Mouse (Mus musculus) macrophage (primary cell): ENCODE results near the gene Sgms1. TPM values are rescaled to one million over a fixed set of nuclear protein-coding genes. Genes with fewer than 3 reads are reported as not detected.

ENCODE experiments used
- H3K27ac ChIP-seq: fragments of 350-480 bp; formaldehyde crosslinking; 2 replicates; pipeline ENCODE4 v1.9.0; 2021
- H3K36me3 ChIP-seq: fragments of 350-480 bp; formaldehyde crosslinking; 2 replicates; pipeline ENCODE4 v1.9.0; 2021; ENCODE audit errors: inconsistent target
- H3K4me3 ChIP-seq: fragments of 350-480 bp; formaldehyde crosslinking; 2 replicates; pipeline ENCODE4 v1.9.0; 2021; ENCODE audit errors: inconsistent target
- H3K79me2 ChIP-seq: fragments of 350-480 bp; formaldehyde crosslinking; 2 replicates; pipeline ENCODE4 v1.9.0; 2021; ENCODE audit errors: inconsistent target
- WGBS: methylation state at CpG from one replicate; pipeline ENCODE4 v1.1.7; 2026; ENCODE audit warnings: inconsistent platforms; ENCODE audit not compliant: missing documents; 5-methylcytosine and 5-hydroxymethylcytosine counted together
- polyA plus RNA-seq: library from polyadenylated mRNA; stranded (reverse); fragments of 250-400 nt; gene quantifications from 3 replicates; pipeline ENCODE4 v1.2.4, GENCODE M21; 2018; ENCODE audit warnings: inconsistent platforms
- total RNA-seq, 78 experiments: library from RNA; depleted of rRNA; stranded (reverse); fragments of 250-400 nt; gene quantifications; 1 replicate in 9 of 78; 2 replicates in 24 of 78; 3 replicates in 43 of 78; 4 replicates in 2 of 78; pipeline ENCODE4 v1.2.4; 2018; ENCODE audit warnings: inconsistent platforms in 56 of 78

The Sgms1 gene
- 100 to 1,000 TPM in 19 of 26 experiments, 10 to 100 TPM in 7; 65.8 to 794 (median 177) TPM for total RNA-seq (2018; cell fraction: chromatin; rRNA removed)
- 100 to 1,000 TPM in 4 of 26 experiments, 10 to 100 TPM in 22; 12.3 to 158 (median 26.9) TPM for total RNA-seq (2018; cell fraction: cytosol; rRNA removed)
- 100 to 1,000 TPM in 18 of 26 experiments, 10 to 100 TPM in 8; 34.3 to 509 (median 145) TPM for total RNA-seq (2018; cell fraction: nucleus; rRNA removed)
- 20.0 to 20.8 TPM (median 20.7 TPM) in 3 replicates for polyA plus RNA-seq

DNA sequence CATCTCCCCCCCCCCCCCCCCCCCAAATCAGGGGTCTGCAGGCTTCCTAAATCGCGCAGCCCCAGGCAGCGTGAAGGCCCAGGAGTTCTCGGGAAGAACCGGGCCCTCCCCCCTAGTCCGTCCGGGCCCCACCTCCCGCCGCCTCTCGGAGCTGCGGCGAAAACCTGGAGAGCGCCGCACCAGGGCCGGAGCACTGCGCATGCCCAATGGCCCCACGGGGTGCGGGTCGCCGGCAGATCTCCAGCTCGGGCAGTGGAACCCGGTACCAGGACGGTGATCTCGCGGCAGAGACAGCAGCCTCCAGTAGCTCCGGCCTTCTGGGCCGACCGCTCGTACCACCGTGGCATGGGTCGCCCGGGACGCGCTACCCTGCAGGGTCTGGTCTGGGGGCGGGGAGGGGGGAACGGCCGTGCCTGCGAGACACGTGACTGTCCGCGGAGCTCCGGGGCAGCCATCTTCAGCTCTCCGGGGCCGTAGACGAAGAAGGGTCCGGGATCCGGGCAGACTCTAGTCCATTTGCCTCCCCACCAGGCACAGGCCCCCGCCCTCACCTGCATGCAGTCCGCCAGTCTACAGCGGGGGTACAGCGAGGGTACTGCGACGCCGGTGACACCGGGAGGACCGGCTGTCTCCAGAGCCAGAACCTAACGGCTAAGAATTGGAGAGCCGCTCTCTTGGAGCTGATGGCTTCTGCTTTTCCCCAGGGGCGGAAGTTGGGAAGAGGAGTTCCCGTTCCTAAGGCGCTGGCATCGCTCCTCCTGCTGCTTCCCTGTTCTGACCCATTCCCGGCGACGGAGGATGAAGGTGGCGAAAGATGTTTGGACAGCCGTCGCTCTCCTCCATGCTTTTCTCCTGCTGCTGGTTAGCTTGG lies at the start of gene Sgms1:
Gene Sgms1, minus strand, starts transcription at position 714 of the 871 bp plus-strand sequence.
- H3K27ac ChIP-seq, result peak within 1 kb of the TSS; percentile 81
- H3K36me3 ChIP-seq, result no peaks in the 10 kb centered on the region
- peaks cover 30% of the 10 kb centered on the region for H3K79me2 ChIP-seq
- peak within 1 kb of the TSS; percentile 54 for H3K4me3 ChIP-seq
- WGBS, result 3% methylated on average over 66 of the region's 68 CpGs

DNA sequence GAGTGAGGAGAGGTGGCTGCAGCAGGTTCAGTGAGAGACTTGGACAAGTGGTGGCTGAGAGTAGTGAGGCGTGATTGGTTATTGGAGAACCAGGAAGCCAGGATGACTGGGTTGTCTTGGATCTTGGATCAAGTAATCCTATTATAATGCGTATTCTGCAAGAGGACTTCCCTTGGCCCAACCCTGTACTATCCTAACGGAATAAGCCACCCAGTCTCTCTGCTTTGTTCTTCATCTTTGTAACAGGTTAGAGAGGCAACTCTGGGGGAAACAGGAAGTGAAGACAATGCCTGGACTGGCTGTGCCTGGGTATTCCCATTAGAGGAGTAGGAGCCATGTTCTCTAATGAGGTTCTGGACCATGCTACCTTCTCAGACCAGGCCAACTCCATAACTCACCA lies 36.3 kb upstream of the Sgms1 start:
- Histone ChIP-seq H3K79me2 (no peaks in the 10 kb centered on the region), H3K27ac (no peak overlapping the region), H3K36me3 (no peaks in the 10 kb centered on the region), H3K4me3 (no peak overlapping the region)
- WGBS, result 100% methylated on average over 3 of the region's 3 CpGs

DNA sequence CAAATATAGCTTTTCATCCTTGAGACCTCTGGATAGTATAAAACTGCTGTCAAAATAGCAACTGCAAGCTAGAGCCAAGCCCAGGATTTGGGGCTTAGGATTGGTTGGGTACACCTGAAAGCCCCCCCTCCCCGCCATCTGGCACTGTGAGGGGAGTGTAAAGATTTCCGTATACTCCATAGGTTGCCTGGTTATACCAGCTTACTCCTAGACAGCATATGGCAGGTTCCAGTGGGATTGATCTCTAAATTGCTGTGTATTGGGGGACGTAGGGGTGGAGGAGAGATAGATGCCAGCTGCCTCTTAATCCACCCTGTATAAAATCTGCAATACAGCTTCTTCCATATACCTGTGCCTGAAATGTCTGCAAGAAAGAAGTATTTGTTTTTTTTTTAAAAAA lies 35.2 kb upstream of the Sgms1 start:
- Histone ChIP-seq H3K36me3 (no peaks in the 10 kb centered on the region), H3K4me3 (no peak overlapping the region), H3K27ac (no peak overlapping the region), H3K79me2 (no peaks in the 10 kb centered on the region)
- 93% methylated on average over 3 of the region's 3 CpGs for WGBS

DNA sequence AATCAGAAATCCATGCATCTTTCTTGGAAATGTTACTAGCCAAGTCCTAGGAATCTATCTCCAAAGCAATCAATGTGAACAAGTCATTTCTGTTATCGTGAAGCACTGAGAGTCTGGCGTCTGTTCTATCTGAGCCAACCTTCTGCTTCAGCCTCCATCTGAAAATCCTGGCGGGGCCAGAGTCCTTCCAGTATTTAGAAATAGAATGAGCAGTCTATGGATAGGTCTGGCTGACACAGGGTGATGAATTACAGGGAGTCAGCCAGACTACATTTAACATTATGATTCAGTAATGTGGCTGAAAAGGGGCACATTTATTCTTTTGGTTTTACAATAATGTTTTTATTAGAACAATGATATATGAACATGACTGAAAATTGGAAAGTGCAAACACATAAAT lies 29.6 kb upstream of the Sgms1 start:
- Histone ChIP-seq H3K4me3 (no peak overlapping the region), H3K27ac (no peak overlapping the region), H3K36me3 (no peaks in the 10 kb centered on the region), H3K79me2 (no peaks in the 10 kb centered on the region)
- 96% methylated on average over 3 of the region's 3 CpGs for WGBS

GRCm38 (mm10) chr19:32416692-32417317 lies 27.3 kb upstream of the Sgms1 start:
- 95% methylated on average over 7 of the region's 7 CpGs for WGBS
- Histone ChIP-seq H3K36me3 (no peaks in the 10 kb centered on the region), H3K79me2 (no peaks in the 10 kb centered on the region), H3K27ac (no peak overlapping the region), H3K4me3 (no peak overlapping the region)

DNA sequence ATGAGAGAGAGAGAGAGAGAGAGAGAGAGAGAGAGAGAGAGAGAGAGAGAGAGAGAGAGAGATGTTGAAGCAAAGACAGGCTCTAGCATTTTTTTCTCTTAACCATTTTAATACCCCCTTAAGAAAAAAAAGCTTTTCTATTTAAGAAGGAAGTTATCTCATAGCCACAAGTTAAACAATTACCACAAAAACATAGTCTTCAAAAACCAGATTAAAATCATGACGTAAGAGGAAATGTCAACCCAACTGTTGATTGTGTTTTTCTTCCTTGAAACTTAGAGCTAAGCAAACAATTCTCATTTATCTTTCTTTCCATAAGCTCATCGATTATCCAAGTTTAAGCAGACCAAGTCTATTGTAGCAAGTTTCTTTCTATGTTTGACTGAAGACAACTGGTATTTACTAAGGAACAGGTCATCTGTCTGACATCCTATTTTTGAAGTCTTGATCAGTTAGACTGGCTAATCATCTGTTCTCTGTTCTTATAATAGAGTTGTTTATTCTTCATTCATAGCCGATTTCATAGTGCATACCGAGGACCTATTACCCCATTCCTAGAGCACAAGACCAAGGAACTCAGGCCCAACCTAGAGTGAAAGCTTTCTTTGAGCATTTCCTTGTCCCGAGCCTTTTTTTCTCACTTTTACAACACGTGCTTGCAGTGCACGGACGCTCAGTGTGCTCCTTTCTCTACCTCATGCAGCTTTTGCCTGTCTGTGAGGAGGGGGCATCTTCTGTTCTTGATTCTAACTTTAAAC lies 20.3 kb upstream of the Sgms1 start:
- 57% methylated on average over 8 of the region's 8 CpGs for WGBS
- H3K4me3 ChIP-seq, result no peak overlapping the region
- H3K27ac ChIP-seq, result no peak overlapping the region
- H3K36me3 ChIP-seq, result no peaks in the 10 kb centered on the region
- H3K79me2 ChIP-seq, result no peaks in the 10 kb centered on the region

GRCm38 (mm10) chr19:32406717-32407116 lies 17.2 kb upstream of the Sgms1 start:
- Histone ChIP-seq H3K4me3 (no peak overlapping the region), H3K36me3 (no peaks in the 10 kb centered on the region), H3K27ac (no peak overlapping the region), H3K79me2 (no peaks in the 10 kb centered on the region)
- 35% methylated on average over 5 of the region's 7 CpGs for WGBS

- 54% methylated on average over 4 of the region's 5 CpGs for whole genome bisulfite sequencing
- Histone ChIP-seq H3K4me3 (no peak overlapping the region), H3K36me3 (no peaks in the 10 kb centered on the region), H3K27ac (no peak overlapping the region), H3K79me2 (no peaks in the 10 kb centered on the region)
Observed at GRCm38 (mm10) chr19:32404386-32404785, 14.9 kb upstream of the Sgms1 start.

- Histone ChIP-seq H3K36me3 (no peaks in the 10 kb centered on the region), H3K27ac (no peak overlapping the region), H3K79me2 (no peaks in the 10 kb centered on the region), H3K4me3 (no peak overlapping the region)
- 91% methylated on average over 5 of the region's 5 CpGs for WGBS
Observed at GRCm38 (mm10) chr19:32403834-32404233, 14.3 kb upstream of the Sgms1 start.

DNA sequence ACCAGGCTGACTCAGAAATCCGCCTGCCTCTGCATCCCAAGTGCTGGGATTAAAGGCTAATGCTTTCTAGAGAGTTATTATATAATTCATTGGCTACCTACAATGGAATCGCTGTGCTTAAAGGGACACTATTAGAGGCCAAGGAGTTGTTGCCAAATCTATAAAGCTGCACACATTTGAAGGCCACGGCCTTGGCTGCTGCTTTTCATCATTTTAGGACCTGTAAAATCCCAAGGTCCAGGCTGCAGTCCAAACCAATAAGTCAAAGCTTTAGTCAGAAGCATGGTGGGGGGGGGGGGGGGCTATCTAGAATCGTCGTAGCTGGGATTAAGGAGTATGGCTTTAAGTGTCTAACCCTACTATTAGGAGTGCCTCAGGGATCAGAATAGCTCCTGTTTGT lies 9.0 kb upstream of the Sgms1 start:
- H3K36me3 ChIP-seq, result no peaks in the 10 kb centered on the region
- H3K27ac ChIP-seq, result no peak overlapping the region
- H3K79me2 ChIP-seq, result no peaks in the 10 kb centered on the region
- WGBS, result 92% methylated on average over 5 of the region's 5 CpGs
- no peak overlapping the region for H3K4me3 ChIP-seq

DNA sequence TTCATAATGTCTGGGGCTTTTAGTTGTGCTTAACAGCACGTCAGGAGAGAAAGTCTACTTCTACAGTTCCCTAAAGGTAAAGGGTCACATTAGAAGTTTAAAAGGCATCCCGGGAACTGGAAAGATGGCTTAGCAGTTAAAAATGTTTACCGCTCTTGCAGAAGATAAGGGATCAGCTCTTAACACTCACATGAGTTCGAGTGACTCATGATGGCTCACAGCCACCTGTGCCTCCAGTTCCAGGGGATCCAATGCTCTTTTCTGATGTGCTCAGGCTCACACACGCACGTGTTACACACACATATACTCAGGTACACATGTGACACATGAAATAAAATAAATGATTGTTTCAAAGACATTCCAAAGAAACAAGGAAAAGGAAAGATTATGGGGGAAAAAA lies 6.8 kb upstream of the Sgms1 start:
- 87% methylated on average over 6 of the region's 6 CpGs for WGBS
- no peaks in the 10 kb centered on the region for H3K79me2 ChIP-seq
- no peak overlapping the region for H3K4me3 ChIP-seq
- no peak overlapping the region for H3K27ac ChIP-seq
- no peaks in the 10 kb centered on the region for H3K36me3 ChIP-seq

DNA sequence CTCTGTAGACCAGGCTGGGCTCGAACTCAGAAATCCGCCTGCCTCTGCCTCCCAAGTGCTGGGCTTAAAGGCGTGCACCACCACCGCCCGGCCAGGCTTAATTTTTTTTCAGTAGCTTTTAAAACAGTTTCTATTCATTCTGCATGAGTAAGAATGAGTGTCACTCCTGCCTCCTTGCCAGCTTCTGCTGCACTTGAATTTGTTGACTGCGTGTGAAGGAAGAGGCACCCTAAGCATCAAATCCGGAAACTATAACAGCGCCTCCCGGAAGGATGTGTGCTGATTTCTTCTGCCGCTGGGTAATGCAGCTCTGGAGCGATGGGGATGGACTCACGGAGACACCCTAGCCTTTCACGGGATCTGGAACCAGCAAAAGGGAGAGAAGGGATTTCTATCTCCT lies 5.3 kb upstream of the Sgms1 start:
- Histone ChIP-seq H3K79me2 (no peaks in the 10 kb centered on the region), H3K36me3 (no peaks in the 10 kb centered on the region), H3K4me3 (no peak overlapping the region), H3K27ac (no peak overlapping the region)
- 95% methylated on average over 13 of the region's 13 CpGs for WGBS

- Histone ChIP-seq H3K79me2 (no peaks in the 10 kb centered on the region), H3K36me3 (no peaks in the 10 kb centered on the region), H3K4me3 (no peak overlapping the region), H3K27ac (no peak overlapping the region)
- 93% methylated on average over 8 of the region's 8 CpGs for WGBS
Observed at GRCm38 (mm10) chr19:32393758-32394450, 4.4 kb upstream of the Sgms1 start.

- H3K27ac ChIP-seq, result no peak overlapping the region
- H3K79me2 ChIP-seq, result no peaks in the 10 kb centered on the region
- 91% methylated on average over 4 of the region's 4 CpGs for WGBS
- H3K36me3 ChIP-seq, result no peaks in the 10 kb centered on the region
- no peak overlapping the region for H3K4me3 ChIP-seq
Observed at GRCm38 (mm10) chr19:32393092-32393745, 3.7 kb upstream of the Sgms1 start.
